Mouse (Mus musculus): ENCODE measurements around the gene Iqcf6.

Gene Iqcf6

GRCm38 (mm10) chr9:106657592-106657991 is 31.2 kb downstream of the Iqcf6 start:
- DNase-seq (ENCODE audit: low spot score): no peak

- no peak for DNase-seq (ENCODE audit: low spot score)
Observed at GRCm38 (mm10) chr9:106659441-106659840, 33.1 kb downstream of the Iqcf6 start.

GRCm38 (mm10) chr9:106659935-106660334 is 33.6 kb downstream of the Iqcf6 start:
- DNase-seq (ENCODE audit: low spot score): no peak

- DNase-seq (ENCODE audit: low spot score): no peak
Observed at GRCm38 (mm10) chr9:106663200-106663599, 36.8 kb downstream of the Iqcf6 start.

GRCm38 (mm10) chr9:106664433-106664832 is 38.1 kb downstream of the Iqcf6 start:
- no peak for DNase-seq (ENCODE audit: low spot score)

- no peak for DNase-seq (ENCODE audit: low spot score)
Observed at GRCm38 (mm10) chr9:106664856-106665255, 38.5 kb downstream of the Iqcf6 start.

GRCm38 (mm10) chr9:106673860-106674259 is 47.5 kb downstream of the Iqcf6 start:
- DNase-seq (ENCODE audit: low spot score): no peak

GRCm38 (mm10) chr9:106675480-106675879 is 49.1 kb downstream of the Iqcf6 start:
- DNase-seq (ENCODE audit: low spot score): peak; percentile 62

GRCm38 (mm10) chr9:106675965-106676364 is 49.6 kb downstream of the Iqcf6 start:
- no peak for DNase-seq (ENCODE audit: low spot score)

- no peak for DNase-seq (ENCODE audit: low spot score)
Observed at GRCm38 (mm10) chr9:106676571-106676970, 50.2 kb downstream of the Iqcf6 start.

All from T-cell, adult 2 months (primary cell).